Mouse (Mus musculus) naive thymus-derived CD4-positive, alpha-beta T cell, adult 5 months (primary cell): Measurements from ENCODE around the gene Lama1. TPM values are rescaled to one million over a fixed set of nuclear protein-coding genes. Genes with fewer than 3 reads are reported as not detected.

Experiments used
- polyA plus RNA-seq: library from polyadenylated mRNA; unstranded; fragments of 100-300 nt; shearing (Covaris generic); gene quantifications from one replicate; pipeline ENCODE4 v1.2.1, GENCODE M21; 2017

Gene Lama1
- not detected for polyA plus RNA-seq

DNA sequence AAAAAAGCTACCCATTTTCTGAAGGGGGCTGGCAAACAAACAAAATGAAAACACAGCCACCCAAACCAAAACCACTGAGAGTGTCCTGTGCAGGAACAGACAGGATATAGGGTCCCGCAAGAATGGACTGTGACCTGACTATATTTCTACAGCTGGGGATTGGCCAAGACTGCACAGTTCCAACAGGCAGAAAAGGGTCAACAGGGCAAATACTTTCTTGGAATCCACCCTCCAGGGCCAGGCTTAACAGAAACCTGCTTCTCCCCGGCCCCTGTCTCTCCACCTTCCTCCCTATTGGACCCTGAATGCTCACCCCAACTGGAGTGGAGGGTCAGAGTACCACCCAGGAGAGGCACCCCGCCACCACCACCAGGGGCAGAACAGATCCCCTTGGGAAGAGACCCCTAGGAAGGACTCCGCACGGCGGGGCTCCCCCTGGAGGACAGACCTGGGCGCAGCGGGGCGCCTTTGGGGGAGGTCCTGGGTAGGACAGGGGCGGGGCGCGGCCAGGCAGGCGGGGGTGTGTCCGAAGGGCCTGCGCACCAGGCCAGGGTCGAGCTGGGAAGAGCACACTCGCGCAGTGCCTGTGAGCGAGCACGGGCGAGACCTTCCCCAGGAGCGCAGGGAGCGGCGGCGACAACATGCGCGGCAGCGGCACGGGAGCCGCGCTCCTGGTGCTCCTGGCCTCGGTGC is at the start of gene Lama1:
TSS of gene Lama1 (plus strand) at position 566 of the 693 bp plus-strand sequence.

Other genes starting within 250 kb of the Lama1 start
- not detected for gene Lrrc30, start 64.5 kb upstream of the Lama1 start, polyA plus RNA-seq